Mouse (Mus musculus) bone marrow, adult 2 months (tissue): Measurements from ENCODE around the gene Sccpdh.
"Not testable (repeated sequence)": the region's sequence is repeated elsewhere in the genome, so short reads cannot be mapped to it uniquely, and the experiment has no call there.

ENCODE experiments used
- CTCF ChIP-seq: fragments of 200-500 bp; IDR thresholded peaks from 2 replicates; pipeline ENCODE4 v1.5.1; 2011; ENCODE audit warnings: low read length, control low read depth; ENCODE audit not compliant: control insufficient read depth, insufficient read depth
- POLR2A ChIP-seq: fragments of 200-500 bp; IDR thresholded peaks from 2 replicates; pipeline ENCODE4 v1.6.1; 2011; ENCODE audit warnings: low read depth, mild to moderate bottlenecking, control low read depth, low read length, borderline replicate concordance; ENCODE audit not compliant: control insufficient read depth

- TF ChIP-seq POLR2A, CTCF: not testable (repeated sequence)
These were observed 19.3 kb upstream of the Sccpdh start for GRCm38 (mm10) chr1:179648678-179649077.
